Comparison of ENCODE assay signal across 8 mouse cellular contexts in genomic region chr17:86962297-86962893, GRCm38 (mm10). TPM values are rescaled to one million over a fixed set of nuclear protein-coding genes. Genes with fewer than 3 reads are reported as not detected.
DNase-seq lines count a peak whose midpoint lies in the region; ATAC-seq and TF ChIP-seq lines count a peak whose summit lies in the region.

No protein-coding gene starts in this region.

- no peaks in the 10 kb centered on the region for H3K36me3 ChIP-seq in embryonic facial prominence, embryonic 12.5 days
- 0 out of 2 replicates have a peak, but pooled peaks cover 6% of the 10 kb centered on the region for H3K36me3 ChIP-seq in limb, embryonic 14.5 days (ENCODE audit: control insufficient read depth, insufficient read depth, low read length)
- no peaks in the 10 kb centered on the region for H3K36me3 ChIP-seq in midbrain, embryonic 16.5 days (ENCODE audit: control insufficient read depth, insufficient read depth, low read length)

- H3K9me3 ChIP-seq in embryonic facial prominence, embryonic 12.5 days, result no peaks in the 10 kb centered on the region
- no peaks in the 10 kb centered on the region for H3K9me3 ChIP-seq in limb, embryonic 14.5 days (ENCODE audit: control insufficient read depth, low read length)
- H3K9me3 ChIP-seq in midbrain, embryonic 16.5 days (replicated peaks; ENCODE audit: control insufficient read depth, low read length, poor library complexity, severe bottlenecking), result no peaks in the 10 kb centered on the region

- peak overlapping the region; percentile 90 for H3K9ac ChIP-seq in embryonic facial prominence, embryonic 12.5 days
- H3K9ac ChIP-seq in limb, embryonic 14.5 days (ENCODE audit: low read depth, low read length, severe bottlenecking), result peak overlapping the region; percentile 91
- H3K9ac ChIP-seq in midbrain, embryonic 16.5 days (ENCODE audit: low read depth, low read length), result peak overlapping the region; percentile 84

- no peaks in the 10 kb centered on the region for H3K27me3 ChIP-seq in embryonic facial prominence, embryonic 12.5 days
- H3K27me3 ChIP-seq in limb, embryonic 14.5 days (ENCODE audit: control insufficient read depth, insufficient read depth, low read length), result no peaks in the 10 kb centered on the region
- H3K27me3 ChIP-seq in midbrain, embryonic 16.5 days (ENCODE audit: control insufficient read depth, insufficient read depth, low read depth, low read length), result no peaks in the 10 kb centered on the region

- peak overlapping the region; percentile 95 for H3K27ac ChIP-seq in embryonic facial prominence, embryonic 12.5 days
- H3K27ac ChIP-seq in limb, embryonic 14.5 days (replicated peaks; ENCODE audit: low read depth, low read length), result peak overlapping the region; percentile 96
- peak overlapping the region; percentile 78 for H3K27ac ChIP-seq in midbrain, embryonic 16.5 days (ENCODE audit: low read length)

- peaks cover 39% of the 10 kb centered on the region for H3K4me1 ChIP-seq in embryonic facial prominence, embryonic 12.5 days
- peaks cover 29% of the 10 kb centered on the region for H3K4me1 ChIP-seq in limb, embryonic 14.5 days (ENCODE audit: control insufficient read depth, insufficient read depth, low read length)
- H3K4me1 ChIP-seq in midbrain, embryonic 16.5 days (ENCODE audit: control insufficient read depth, insufficient read depth, low read length), result peaks cover 26% of the 10 kb centered on the region

- WGBS in embryonic facial prominence, embryonic 12.5 days, result under 1% methylated on average over 24 of the region's 24 CpGs
- under 1% methylated on average over 24 of the region's 24 CpGs for WGBS in limb, embryonic 14.5 days
- WGBS in midbrain, embryonic 16.5 days, result under 1% methylated on average over 24 of the region's 24 CpGs

- peak overlapping the region; percentile 88 for H3K4me2 ChIP-seq in embryonic facial prominence, embryonic 12.5 days (replicated peaks)
- H3K4me2 ChIP-seq in limb, embryonic 14.5 days (replicated peaks; ENCODE audit: low read depth, low read length, severe bottlenecking), result peak overlapping the region; percentile 88
- peak overlapping the region; percentile 87 for H3K4me2 ChIP-seq in midbrain, embryonic 16.5 days (ENCODE audit: low read length)

- peak; percentile 42; the same call in 1 of the 2 replicates for ATAC-seq in embryonic facial prominence, embryonic 12.5 days (ENCODE audit: insufficient number of reproducible peaks, insufficient read depth, low FRiP score, low TSS enrichment)
- ATAC-seq in limb, embryonic 14.5 days (ENCODE audit: low FRiP score, low read depth), result peak; percentile 40
- peak; percentile 63 for ATAC-seq in midbrain, embryonic 16.5 days

- no peak for TF ChIP-seq POLR2A in limb, embryonic 14.5 days (IDR thresholded peaks at IDR 0.05; ENCODE audit: borderline replicate concordance, extremely low read depth, insufficient read depth, insufficient read length)

- peak overlapping the region; percentile 84 for H3K4me3 ChIP-seq in embryonic facial prominence, embryonic 12.5 days
- peak overlapping the region; percentile 80 for H3K4me3 ChIP-seq in limb, embryonic 14.5 days (replicated peaks; ENCODE audit: low read length)
- H3K4me3 ChIP-seq in midbrain, embryonic 16.5 days (ENCODE audit: low read depth, low read length), result peak overlapping the region; percentile 73

- peak; percentile 100 for DNase-seq in 3T3-L1 (ENCODE audit: low read depth, low spot score)
- peak; percentile 84 for DNase-seq in adrenal gland, postnatal 25 days
- DNase-seq in heart, adult 9 months (ENCODE audit: low spot score in 2 of 2), result peak; percentile 91 to 94
- DNase-seq in kidney, adult 9 months, result peak; percentile 91
- DNase-seq in limb, embryonic 14.5 days (ENCODE audit: low spot score), result peak; percentile 93
- peak; percentile 50 to 82 for DNase-seq in spleen, postnatal 10 days (ENCODE audit: low spot score in 2 of 2)

RNA-seq across cellular contexts. Expression of gene Rhoq, which starts 0.5 kb away (rescaled TPM):
- total RNA-seq in adrenal gland, postnatal 25 days (2021), result 53.0 and 64.0 TPM in 2 replicates
- 26.6 and 30.0 TPM in 2 replicates for polyA plus RNA-seq in embryonic facial prominence, embryonic 12.5 days (2016; fragmentation: Nextera tagmentation; extraction: Ambion mirVana)
- polyA plus RNA-seq in limb, embryonic 14.5 days (2012; rRNA removed), result 61.5 and 67.4 TPM in 2 replicates
- 35.3 and 35.4 TPM in 2 replicates for polyA plus RNA-seq in limb, embryonic 14.5 days (2014; fragmentation: Nextera tagmentation; extraction: Ambion mirVana)
- polyA plus RNA-seq in midbrain, embryonic 16.5 days (2015; fragmentation: Nextera tagmentation; extraction: Ambion mirVana), result 5.3 and 6.0 TPM in 2 replicates

RNA-seq across cellular contexts. Expression of gene Atp6v1e2, which starts 14.7 kb away (rescaled TPM):
- total RNA-seq in adrenal gland, postnatal 25 days (2021), result not detected in 2 replicates
- polyA plus RNA-seq in embryonic facial prominence, embryonic 12.5 days (2016; fragmentation: Nextera tagmentation; extraction: Ambion mirVana), result not detected in 2 replicates
- not detected in 2 replicates for polyA plus RNA-seq in limb, embryonic 14.5 days (2012; rRNA removed)
- not detected in 2 replicates for polyA plus RNA-seq in limb, embryonic 14.5 days (2014; fragmentation: Nextera tagmentation; extraction: Ambion mirVana)
- 0.29 TPM in 1 of 2 replicates, not detected in the other for polyA plus RNA-seq in midbrain, embryonic 16.5 days (2015; fragmentation: Nextera tagmentation; extraction: Ambion mirVana)

RNA-seq across cellular contexts. Expression of gene Tmem247, which starts 45.2 kb away (rescaled TPM):
- not detected in 2 replicates for total RNA-seq in adrenal gland, postnatal 25 days (2021)
- polyA plus RNA-seq in embryonic facial prominence, embryonic 12.5 days (2016; fragmentation: Nextera tagmentation; extraction: Ambion mirVana), result not detected in 2 replicates
- polyA plus RNA-seq in limb, embryonic 14.5 days (2012; rRNA removed), result not detected in 2 replicates
- polyA plus RNA-seq in limb, embryonic 14.5 days (2014; fragmentation: Nextera tagmentation; extraction: Ambion mirVana), result not detected in 2 replicates
- not detected in 2 replicates for polyA plus RNA-seq in midbrain, embryonic 16.5 days (2015; fragmentation: Nextera tagmentation; extraction: Ambion mirVana)

Comparison
In these comparisons a context has a peak if more than half of its experiments do, and no peak if none do; other contexts are left out.
1. Peak in every context shown above with its lines: DNase-seq, ATAC-seq, H3K4me3 ChIP-seq and H3K27ac ChIP-seq.